Mouse (Mus musculus): ENCODE data around the gene Pdzrn3. TPM values are rescaled to one million over a fixed set of nuclear protein-coding genes. Genes with fewer than 3 reads are reported as not detected.

Gene Pdzrn3
- total RNA-seq, 4 experiments from 2014 or later = 8.9 to 11.4 (median 10.3) TPM

DNA sequence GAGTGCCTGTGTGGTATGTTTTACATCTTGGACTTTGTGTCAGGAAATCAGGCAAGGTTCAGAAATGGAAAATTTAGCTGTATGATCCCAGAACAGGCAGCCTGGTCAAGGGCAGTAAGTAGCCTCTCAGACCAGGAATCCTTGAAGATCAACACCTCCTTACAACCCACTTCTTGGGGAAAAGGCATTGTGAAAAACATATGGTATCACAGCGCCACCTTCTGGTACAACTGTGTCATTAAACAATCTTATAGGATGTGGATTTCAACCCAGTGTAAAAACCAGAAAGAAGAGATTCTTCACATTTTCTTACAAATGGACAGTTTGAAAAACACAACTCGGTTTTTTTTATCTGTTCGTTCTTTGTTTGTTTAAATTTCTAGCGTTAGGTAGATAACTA, 116.2 kb downstream of the Pdzrn3 start:
- peak in 1 of 2 experiments; percentile 40 for DNase-seq (ENCODE audit: low spot score in 2 of 2)

DNA sequence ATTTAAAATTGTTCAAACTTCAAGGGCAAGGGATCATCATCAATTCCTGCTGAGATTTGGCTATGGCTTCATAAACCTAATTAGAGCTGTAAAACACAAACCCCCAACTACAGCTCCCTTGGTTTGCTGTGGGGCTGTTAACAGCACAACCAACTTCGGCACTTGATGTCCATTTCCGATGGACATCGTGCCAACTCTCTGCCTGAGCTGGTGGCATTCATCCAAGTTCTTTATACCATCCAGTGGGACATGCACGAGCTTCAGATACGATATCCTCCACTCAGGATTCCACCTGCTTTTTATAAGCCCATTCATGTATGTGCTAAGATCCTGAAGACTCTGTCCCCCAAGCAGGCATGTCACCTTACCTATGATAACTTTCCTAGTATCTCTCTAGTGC, 118.3 kb downstream of the Pdzrn3 start:
- no peak for DNase-seq (ENCODE audit: low spot score in 2 of 2)

DNA sequence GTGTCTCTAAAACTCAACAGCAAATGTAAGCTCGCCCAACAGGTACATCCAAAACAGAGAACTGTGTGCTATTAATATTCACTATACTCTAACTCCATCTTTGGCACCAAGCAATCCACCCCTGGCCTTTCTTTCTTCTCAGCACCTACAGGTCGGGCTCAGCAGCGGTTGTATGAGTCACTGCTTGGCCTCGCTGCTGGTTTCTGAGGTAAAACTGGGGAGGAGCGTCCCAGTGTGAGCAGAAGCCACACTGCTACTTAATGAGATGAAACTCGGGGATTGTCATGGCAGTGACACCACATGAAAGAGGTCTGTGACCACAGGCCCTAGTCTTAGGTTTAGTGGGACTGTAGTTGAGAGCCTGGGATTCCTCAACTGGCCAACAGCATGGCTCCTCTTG, 120.3 kb downstream of the Pdzrn3 start:
- no peak for DNase-seq (ENCODE audit: low spot score in 2 of 2)

DNA sequence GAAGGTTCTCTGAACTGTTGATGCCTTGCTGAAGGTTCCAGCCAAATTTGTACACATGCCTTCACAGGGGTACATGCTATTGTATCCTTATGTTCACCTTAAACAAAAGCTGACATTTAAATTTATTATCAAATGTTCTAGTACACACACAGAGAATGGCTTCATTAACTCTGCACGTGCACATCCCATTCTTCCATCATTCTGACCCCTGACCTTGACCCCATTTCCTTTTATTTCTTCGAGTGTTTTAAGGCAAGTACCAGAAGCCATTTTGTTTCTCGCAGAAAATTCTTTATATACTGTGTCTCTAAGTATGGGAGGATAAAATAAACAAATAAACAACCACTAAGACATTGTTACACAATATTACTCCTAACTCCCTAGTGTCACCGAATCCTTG, 123.0 kb downstream of the Pdzrn3 start:
- no peak for DNase-seq (ENCODE audit: low spot score in 2 of 2)

DNA sequence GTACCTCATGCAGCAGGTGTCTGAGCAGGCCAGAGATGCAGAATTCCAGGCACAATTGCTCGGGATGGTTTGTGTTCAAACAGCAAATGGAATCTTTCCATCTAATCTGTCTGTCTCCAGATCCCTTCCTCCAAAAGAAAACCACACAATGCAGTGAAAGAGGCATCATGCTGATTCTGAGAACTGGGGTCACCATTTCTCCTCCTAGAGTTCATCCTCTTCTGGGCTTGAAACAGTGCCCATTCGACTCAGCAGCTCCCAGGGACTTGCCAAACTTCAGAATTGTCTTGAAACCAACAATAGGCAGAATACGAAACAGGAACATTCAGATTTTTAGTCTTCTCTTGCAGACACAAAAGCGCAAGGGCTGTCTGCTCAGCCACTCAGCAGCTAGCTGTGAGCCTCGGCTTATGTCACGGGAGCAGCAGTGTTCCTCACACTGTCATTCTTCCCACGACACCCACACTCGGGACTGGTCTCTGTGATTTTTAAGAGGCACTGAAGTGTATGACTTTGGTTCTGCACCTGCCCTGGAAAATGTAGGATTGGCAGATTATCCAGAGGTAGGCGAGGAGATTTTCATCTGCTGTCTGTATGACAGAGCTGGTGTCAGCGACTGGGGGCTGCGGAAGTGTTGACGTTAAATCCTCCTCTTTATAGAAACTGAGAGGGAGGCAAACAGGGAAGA, 125.6 kb downstream of the Pdzrn3 start:
- peak in 1 of 2 experiments; percentile 18 for DNase-seq (ENCODE audit: low spot score in 2 of 2)

DNA sequence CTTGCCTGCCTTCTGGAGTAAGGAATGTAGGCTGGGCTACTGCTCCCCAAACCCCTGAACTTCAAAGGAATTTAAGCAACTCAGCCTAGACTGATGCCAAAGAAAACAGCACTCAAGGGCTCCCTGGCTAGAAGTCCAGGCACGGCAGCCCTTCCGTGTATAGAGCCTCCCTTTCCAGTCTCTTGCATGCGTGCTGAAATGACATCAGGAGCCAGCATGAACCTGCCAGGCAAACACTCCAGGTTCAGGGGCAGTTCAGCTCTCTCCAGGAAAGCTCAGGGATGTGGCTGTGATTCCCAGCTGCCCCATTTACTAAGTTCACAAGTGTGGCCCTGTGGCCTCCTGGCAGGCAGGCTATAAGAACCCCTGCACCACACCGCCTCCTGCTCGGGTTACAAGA, 126.5 kb downstream of the Pdzrn3 start:
- DNase-seq (ENCODE audit: low spot score in 2 of 2) = no peak

DNA sequence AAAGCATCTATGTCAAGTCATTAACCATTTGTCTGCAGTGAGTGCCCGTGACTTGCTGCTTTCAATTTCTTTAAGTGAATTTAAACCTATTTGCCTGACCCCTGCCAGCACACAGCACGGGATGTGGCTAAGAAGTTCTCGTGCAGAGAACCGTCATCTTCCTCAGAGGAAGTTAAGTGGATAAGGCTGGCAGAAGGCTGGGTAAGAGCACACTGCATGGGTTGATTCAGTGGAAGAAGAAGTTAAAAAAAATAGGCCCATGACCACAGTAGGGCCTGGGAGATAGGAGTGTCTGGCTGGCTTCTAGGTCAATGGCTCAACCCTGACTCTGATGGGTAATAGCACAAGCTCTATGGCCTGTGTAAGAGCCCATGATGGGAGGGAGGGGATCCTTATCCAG, 131.6 kb downstream of the Pdzrn3 start:
- DNase-seq (ENCODE audit: low spot score in 2 of 2) = no peak

DNA sequence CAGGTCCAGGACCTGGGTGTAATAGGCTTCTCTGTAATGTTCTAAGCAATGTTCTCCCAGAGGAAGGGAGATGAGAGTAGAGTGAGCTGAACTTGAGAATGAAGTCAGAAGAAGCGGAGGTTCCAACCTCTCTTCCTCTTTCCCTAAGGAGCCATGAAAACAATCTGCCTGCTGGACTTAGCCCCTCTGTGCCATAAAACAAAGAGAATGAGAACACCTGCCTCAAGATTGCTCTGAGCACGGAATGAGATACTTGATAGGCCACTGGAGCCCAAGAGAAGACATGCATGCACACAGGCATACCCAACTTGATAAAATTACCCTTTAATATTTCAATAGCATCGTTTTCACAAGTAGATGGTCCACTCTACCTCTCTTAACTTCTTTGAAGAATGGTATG, 133.3 kb downstream of the Pdzrn3 start:
- DNase-seq (ENCODE audit: low spot score in 2 of 2) = no peak

DNA sequence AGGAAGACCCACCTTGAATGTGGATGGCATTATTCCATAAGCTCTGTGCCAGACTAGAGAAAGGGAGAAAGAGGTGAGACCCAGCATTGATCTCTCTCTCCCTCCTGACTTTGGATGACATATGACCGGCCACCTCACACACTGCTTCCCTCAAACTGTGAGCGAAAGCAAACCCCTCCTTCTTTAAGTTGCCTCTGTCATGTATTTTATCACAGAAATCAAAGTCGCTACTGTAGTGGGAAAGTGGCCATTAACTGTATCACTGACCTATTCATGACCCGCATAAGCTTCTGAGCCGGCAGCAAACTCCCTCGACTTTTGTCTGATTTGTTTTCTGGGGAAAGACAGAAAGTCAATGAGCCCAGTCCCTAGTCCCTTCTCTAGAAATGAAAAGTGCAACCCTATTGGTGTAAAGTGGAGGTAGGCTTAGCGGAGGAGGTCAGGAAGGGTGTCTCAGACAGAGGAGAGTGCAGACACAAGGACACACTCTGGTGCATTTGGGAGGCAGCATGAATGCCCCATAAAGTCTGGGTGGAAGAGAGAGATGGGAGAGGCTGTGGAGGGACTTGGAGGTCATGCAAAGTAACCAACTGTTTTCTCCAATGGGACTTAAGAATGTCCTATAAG, 134.4 kb downstream of the Pdzrn3 start:
- no peak for DNase-seq (ENCODE audit: low spot score in 2 of 2)

DNA sequence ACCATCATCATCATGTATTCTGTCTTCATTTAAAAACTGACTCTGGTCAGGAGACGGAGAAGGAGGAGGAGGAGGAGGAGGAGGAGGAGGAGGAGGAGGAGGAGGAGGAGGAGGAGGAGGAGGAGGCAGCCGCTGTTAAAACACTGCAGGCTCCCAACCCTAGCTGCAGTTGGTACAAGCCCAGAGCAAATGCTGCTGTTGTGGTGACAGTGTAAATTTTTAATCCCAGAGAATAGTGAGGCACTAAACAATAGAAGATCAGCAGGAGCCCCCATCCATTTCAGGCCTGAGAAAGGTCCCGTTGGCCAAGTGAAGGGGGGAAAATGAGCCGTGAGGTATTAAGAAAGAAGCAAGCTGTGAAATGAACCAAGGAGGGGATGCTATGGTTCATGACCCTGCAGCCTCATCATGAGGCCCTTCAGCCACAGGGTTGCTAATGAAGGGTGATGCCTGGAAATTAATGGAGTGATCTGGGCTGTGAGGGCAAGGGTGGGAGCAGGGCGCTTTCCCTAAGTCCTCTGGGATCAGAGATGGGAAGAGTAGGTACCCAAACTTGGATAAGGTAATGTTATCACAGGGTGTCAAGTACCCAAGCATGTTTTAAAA, 141.0 kb downstream of the Pdzrn3 start:
- no peak for DNase-seq (ENCODE audit: low spot score in 2 of 2)

DNA sequence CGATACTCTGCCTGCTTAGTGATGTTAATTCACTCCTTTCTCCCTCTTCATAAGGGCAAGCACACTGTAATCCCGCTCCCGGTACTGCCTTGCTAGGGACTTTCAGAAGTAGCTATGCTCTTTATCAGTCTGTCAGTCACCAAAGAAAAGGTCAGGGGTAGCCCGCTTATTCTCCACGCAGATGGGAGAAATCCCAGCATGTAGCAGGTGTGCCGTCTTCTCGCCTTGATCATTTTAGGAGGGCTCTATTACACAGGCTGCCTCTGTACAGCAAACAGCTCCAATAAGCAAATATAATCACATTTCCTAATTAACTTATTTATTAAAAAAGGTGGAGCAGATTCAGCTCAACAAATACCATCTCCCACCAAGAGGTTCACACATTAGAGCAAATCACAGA, 141.5 kb downstream of the Pdzrn3 start:
- no peak for DNase-seq (ENCODE audit: low spot score in 2 of 2)

DNA sequence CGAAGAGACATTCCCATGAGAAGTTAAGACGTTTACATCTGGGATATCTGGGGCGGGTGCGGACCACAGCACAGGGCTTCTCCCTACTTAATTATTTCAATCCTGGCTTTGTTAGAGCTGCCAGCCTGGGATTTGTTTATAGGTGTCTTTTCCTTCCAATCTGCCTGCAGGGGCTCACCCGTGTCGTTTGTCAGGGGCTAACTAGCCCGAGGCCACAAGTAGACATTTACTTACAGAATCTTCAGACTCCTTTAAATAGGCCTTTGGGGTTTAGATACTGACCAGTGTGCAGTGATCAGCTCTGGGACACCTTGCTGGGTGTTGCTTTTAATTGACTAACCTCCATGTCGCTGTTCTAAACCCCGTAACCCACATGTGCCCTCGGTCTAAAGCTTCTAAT, 143.3 kb downstream of the Pdzrn3 start:
- no peak for DNase-seq (ENCODE audit: low spot score in 2 of 2)

DNA sequence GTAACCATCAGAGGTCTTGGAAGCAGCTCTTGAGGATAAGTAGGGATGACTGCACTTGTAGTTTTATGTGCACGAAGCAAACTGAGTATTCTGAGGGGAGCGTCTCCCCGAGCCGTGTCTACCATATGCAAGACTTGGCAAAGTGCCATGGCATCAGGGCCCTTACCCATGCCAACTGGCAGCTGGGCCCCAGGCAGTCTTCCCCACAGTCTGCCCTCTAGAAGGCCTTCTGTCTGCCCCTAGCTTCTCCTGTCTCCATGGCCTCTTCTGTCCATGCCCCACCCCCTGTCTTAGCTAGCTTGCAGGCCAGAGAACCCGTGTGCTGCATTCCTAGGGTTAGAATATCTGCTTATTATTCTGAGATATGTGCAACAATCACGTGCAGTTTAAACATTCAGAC, 144.0 kb downstream of the Pdzrn3 start:
- DNase-seq (ENCODE audit: low spot score in 2 of 2) = peak in 1 of 2 experiments; percentile 14

DNA sequence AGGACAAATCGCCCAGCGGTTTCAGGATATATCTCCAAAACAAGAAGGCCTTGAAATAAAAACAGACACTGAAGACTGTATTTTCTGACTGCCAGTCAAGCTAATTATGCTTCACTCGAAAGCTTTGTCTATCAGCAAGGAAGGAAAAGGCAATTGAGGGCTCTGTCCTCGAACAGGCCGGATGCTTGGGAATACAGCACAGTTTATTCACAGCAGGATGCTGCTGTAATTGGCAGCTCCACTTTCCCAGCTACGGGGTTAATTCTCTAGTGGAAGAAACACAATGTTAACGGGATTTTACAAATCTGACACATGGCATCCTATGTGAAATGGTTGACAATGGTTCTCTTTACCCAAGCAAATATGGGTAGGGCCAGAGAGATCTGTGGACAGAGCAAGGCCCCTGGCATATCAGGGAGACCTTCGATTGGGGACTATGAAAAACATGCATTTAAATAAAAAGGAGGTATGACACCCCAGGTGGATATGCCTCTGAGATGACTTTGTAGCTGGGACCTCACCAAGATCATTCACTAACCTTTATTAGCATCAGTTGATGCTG, 150.3 kb downstream of the Pdzrn3 start:
- DNase-seq (ENCODE audit: low spot score in 2 of 2) = no peak

DNA sequence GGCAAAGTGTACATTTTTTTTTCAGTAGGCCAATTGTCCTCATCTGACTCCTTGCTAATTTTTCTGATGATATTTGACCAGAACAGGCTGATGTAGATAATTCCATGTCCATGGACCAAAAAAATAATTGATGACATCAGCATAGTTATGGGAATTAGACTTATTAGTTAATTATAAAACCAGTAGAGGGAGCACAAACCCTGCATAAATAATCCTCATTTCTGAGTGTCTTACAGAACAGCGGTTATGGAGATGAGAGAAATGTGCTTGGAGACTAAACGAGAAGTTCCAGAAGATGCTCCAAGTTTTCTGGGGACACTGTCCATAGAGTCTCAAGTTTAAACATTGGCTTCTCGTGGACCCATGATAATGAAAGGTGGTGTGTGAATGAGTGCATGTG, 157.4 kb downstream of the Pdzrn3 start:
- DNase-seq (ENCODE audit: low spot score in 2 of 2) = no peak

DNA sequence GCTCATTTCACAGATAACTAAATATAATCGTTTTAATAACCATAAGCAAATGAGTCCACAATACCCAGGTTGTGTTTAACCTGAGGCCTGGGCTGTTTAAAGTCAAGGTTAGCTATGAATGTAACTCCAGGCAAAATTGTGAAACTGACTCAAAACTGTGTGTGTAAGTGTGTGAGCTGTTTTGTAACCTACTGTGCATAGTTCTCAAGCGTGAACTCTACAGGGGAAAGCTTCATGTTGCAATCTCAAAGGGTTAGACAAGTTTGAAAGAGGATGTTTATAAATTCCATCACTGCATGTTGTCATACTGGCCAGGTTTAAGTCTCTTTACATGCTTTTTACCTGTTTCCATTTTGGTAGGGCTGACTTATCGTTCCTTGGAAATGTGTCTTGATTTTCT, 158.7 kb downstream of the Pdzrn3 start:
- DNase-seq (ENCODE audit: low spot score in 2 of 2) = no peak

DNA sequence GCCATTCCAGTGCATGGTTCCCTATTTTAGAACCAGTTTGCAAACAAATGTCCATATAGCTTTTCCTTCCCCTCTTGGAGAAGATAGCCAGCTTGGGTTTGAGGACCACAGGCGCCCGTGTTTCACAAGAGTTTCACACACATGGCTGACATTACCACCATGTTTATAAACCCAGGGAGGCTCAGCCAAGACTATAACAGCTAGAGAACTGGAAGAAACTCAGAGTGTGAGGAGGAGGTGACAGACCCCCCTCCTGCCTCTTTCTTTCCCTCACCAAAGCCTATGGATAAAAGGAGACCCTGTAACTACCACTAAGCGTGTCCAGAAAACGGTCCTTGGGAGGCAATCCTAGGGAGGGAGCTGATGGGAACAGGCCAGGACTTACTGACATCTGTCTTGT, 159.5 kb downstream of the Pdzrn3 start:
- no peak for DNase-seq (ENCODE audit: low spot score in 2 of 2)

DNA sequence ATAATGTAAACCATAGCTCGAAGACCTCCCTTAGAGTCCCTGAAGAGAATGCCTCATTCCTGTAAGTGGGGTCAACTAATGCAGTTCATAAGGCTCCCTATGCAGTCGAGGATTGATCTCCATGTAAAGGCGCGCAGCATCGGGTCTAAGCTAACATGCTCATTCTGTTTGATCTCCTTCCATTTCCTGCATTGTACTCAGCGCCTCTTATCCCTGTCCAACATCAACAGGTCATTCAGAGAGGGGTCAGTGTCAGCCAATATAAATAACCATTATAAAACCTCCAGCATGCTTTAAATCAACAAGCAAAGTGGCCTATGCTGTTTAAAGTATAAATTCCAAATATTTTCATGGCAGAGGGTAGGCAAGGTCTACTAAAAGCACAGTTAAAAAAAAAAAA, 159.9 kb downstream of the Pdzrn3 start:
- DNase-seq (ENCODE audit: low spot score in 2 of 2) = no peak

DNA sequence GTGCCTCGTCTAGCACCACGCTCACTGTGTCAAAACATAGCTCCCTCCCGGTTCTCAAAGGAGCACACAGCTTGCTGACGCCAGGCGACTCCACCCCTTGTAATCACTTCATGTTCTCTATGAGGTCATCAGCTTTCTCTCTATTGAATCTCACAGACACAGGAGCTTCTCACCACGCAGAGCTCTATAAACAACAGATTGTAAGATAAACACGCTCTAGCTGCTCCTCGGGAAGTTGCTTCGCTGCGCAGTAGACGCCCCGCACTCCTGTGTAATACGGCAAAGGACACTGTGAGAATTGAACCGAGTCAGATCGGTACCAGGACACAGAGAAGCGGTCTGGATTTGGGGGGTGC, 162.3 kb downstream of the Pdzrn3 start:
- DNase-seq (ENCODE audit: low spot score in 2 of 2) = peak in 1 of 2 experiments; percentile 9

DNA sequence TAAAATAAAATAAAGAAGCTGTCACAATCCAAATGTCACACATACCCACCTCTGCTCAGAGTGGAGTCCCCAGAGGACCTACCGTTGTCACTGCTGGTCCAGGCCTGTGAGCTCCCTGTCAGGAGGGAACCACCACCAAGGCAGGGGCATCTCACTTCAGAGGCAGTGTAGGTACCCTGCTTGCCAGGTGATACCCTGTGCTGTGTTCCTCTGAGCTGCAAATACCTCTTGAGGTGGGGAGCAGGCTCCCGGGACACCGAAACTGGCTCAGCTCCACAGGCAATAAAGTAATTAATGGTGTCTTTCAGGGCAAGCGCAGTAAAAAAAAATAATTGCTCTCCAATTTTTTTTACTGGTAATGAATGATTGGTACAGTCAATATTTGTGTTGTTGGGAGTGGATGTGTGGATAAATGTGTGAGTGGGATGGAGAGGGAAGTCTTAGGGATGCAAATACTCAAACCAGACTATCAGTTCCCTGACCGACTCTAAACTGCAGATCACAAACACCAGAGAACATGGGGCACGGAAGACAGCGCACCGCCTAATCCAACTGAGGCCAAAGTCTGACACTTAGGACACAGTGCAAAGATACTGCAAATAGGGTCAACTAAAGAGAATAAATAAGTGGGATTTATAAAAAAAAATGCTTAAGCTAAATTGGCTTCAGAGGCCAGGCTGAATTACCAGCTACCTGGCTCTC, 162.8 kb downstream of the Pdzrn3 start:
- no peak for DNase-seq (ENCODE audit: low spot score in 2 of 2)

DNA sequence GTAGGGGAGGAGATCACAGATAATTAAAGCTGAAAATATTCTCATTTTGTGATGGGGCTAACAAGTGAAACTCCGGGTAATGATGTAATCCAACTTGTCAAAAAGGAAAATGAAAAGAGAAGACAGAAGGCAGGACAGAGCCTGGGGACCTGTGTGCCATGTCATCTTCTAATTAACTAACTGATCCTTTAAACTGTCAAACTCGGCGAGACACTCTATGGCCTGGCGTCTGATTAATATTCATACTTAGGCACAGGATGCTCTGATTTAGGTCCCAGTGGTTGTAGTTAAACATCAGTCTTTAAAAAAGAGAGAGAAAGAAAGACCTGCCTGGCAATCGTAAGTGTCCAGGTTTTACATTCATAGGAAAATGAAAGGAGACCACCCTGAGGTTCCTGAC, 164.6 kb downstream of the Pdzrn3 start:
- DNase-seq (ENCODE audit: low spot score in 2 of 2) = no peak

DNA sequence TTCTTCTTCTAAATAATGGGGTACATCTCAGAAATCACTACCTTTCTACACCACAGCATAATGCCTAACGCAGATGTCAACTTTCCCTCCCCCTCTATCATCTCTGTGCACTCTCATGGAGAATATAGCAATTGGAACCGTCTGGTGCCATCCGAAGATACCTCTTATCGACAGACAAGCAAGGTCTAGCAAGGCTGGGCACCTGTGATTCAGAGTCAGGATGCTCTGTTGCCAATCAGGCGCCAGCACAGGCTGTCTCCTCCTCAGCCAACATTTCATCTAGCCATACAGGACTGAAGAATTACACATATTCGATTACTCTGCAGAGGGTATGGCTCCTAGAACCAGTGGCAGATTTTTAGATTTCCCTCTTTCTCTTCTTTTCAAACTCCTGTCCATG, 165.6 kb downstream of the Pdzrn3 start:
- no peak for DNase-seq (ENCODE audit: low spot score in 2 of 2)
